Mouse (Mus musculus): ENCODE data around the gene Dtnb. TPM values are rescaled to one million over a fixed set of nuclear protein-coding genes. Genes with fewer than 3 reads are reported as not detected.
A peak's percentile ranks its signal among the peaks of the same experiment; 100 is the strongest.

The Dtnb gene
- total and polyA plus RNA-seq, 2 experiments, result 11.7 to 35.6 TPM

DNA sequence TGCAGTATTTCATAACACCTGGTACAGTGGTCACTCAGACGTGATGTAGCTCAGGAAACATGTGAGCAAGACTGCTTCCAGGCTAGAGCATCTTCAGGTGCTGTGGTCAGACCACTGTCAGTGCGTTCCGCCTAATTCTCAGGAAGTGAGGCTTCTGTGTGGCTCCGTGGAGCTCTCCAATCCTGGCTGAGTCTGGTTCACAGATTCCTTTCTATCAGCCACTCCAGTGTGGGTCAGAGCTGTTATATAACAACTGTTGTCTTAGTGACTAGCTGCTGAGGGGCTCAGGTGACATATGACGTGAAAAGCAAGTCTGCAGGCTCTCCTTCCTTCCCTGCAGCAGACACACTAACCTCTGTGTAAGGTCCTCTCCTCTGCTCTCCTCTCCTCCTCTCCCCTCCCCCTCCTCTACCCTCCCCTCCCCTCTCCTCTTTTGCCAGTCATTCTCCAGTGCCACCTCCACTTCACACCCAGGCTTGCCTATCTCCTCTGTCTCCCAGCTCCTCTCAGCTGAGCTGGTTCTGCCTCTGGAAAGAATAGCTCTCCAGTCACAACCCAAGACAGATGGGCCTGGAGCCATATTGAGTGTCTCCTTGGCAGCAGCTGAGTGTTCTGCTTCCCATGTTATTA is 23.5 kb upstream of the Dtnb start:
- no peak for DNase-seq (ENCODE audit: extremely low read depth, low read depth, low spot score)
- Histone ChIP-seq H3K79me2 (ENCODE audit: control insufficient read depth, insufficient read depth, low read length) (no peaks in the 10 kb centered on the region), H3K27ac (replicated peaks; ENCODE audit: insufficient read depth, low read depth, low read length) (no peak overlapping the region), H3K4me1 (ENCODE audit: control insufficient read depth, insufficient read depth, low read length) (no peaks in the 10 kb centered on the region), H3K4me3 (ENCODE audit: insufficient read depth, low read depth, low read length) (no peak overlapping the region), H3K27me3 (ENCODE audit: control insufficient read depth, insufficient read depth, low read length) (no peaks in the 10 kb centered on the region), H3K9ac (ENCODE audit: low read depth, low read length) (no peak overlapping the region), H3K36me3 (ENCODE audit: control insufficient read depth, insufficient read depth, low read length) (no peaks in the 10 kb centered on the region)
- WGBS, result 76% methylated on average over 5 of the region's 5 CpGs
- TF ChIP-seq CTCF (IDR thresholded peaks at IDR 0.05; ENCODE audit: low read depth, low read length) (no peak), POLR2A (IDR thresholded peaks at IDR 0.05; ENCODE audit: extremely low read depth, insufficient read depth, low read length) (no peak)

DNA sequence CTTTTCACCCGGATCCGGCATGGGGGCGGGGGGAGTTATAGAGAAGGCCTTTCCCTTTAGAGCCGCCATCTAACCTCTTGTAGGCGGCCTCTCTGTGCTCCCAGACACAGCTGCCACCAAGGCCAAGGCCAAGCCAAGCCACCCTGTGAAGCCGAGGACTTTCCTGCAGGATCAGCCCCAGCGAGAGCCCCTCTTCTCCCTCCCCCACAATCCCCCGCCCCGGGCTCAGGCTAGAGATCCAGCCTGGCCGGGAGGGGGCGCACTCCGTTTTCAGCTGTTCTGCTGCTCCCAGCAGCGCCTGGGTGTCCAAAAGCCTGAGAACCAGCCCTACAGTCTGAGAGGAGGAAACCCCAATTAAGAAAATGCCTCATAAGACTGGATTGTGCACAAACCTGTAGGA is 21.9 kb upstream of the Dtnb start:
- 31% methylated on average over 13 of the region's 13 CpGs for WGBS
- Histone ChIP-seq H3K4me1 (ENCODE audit: control insufficient read depth, insufficient read depth, low read length) (no peaks in the 10 kb centered on the region), H3K4me3 (ENCODE audit: insufficient read depth, low read depth, low read length) (no peak overlapping the region), H3K36me3 (ENCODE audit: control insufficient read depth, insufficient read depth, low read length) (no peaks in the 10 kb centered on the region), H3K27ac (replicated peaks; ENCODE audit: insufficient read depth, low read depth, low read length) (no peak overlapping the region), H3K79me2 (ENCODE audit: control insufficient read depth, insufficient read depth, low read length) (no peaks in the 10 kb centered on the region), H3K27me3 (ENCODE audit: control insufficient read depth, insufficient read depth, low read length) (no peaks in the 10 kb centered on the region), H3K9ac (ENCODE audit: low read depth, low read length) (no peak overlapping the region)
- no peak for DNase-seq (ENCODE audit: extremely low read depth, low read depth, low spot score)
- no peak for TF ChIP-seq POLR2A (IDR thresholded peaks at IDR 0.05; ENCODE audit: extremely low read depth, insufficient read depth, low read length)
- peak; percentile 27; the same call in 1 of the 2 replicates for TF ChIP-seq CTCF (IDR thresholded peaks at IDR 0.05; ENCODE audit: low read depth, low read length)

DNA sequence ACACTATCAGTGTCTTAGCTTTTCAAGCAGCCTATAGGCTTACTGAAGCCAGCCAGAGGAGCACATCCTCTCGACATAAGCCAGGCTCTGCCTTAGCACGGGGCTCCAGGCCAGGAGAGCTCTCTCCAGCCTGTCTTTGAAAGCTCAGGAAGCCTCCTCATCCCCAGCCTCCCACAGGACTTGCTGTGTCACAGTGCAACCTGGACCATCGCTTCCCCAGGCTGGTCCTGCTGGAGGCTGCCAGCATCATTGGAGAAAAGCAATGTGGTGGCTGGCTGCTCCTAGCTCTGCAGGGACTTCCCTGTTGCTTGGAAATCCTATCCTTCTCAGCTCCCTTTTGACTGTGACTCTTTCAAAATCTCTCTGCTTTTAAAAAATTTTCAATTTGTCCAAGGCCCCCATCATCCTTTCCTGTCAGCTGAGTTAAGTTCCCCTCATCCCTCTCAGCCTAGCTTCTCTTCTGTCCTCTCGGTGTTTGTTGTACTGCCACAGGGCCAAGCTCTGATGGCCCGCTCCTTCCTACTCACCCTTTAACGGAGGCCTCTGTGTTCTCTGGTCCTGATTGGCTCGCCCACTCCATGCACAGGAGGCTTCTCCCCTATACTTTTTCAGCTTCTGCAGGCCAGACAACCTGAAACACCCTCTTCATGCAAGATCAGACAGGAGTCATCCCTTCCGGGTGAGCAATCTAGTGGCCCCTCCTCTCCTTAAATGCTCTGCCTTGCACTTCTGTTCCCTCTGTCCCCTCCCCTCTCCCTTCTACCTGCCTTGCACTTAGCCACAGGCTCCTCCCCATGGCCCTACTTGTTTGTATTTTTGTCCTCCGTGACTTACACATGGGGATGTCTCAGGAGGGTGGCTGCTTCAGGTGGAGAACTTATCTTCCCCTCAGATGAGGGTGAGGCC is 14.5 kb upstream of the Dtnb start:
- H3K36me3 ChIP-seq (ENCODE audit: control insufficient read depth, insufficient read depth, low read length), result no peaks in the 10 kb centered on the region
- WGBS, result 79% methylated on average over 9 of the region's 9 CpGs
- TF ChIP-seq POLR2A (IDR thresholded peaks at IDR 0.05; ENCODE audit: extremely low read depth, insufficient read depth, low read length) (no peak), CTCF (IDR thresholded peaks at IDR 0.05; ENCODE audit: low read depth, low read length) (no peak)
- DNase-seq (ENCODE audit: extremely low read depth, low read depth, low spot score), result no peak
- no peak overlapping the region for H3K4me3 ChIP-seq (ENCODE audit: insufficient read depth, low read depth, low read length)
- no peaks in the 10 kb centered on the region for H3K79me2 ChIP-seq (ENCODE audit: control insufficient read depth, insufficient read depth, low read length)
- H3K27me3 ChIP-seq (ENCODE audit: control insufficient read depth, insufficient read depth, low read length), result no peaks in the 10 kb centered on the region
- H3K27ac ChIP-seq (replicated peaks; ENCODE audit: insufficient read depth, low read depth, low read length), result no peak overlapping the region
- no peak overlapping the region for H3K9ac ChIP-seq (ENCODE audit: low read depth, low read length)
- H3K4me1 ChIP-seq (ENCODE audit: control insufficient read depth, insufficient read depth, low read length), result no peaks in the 10 kb centered on the region

DNA sequence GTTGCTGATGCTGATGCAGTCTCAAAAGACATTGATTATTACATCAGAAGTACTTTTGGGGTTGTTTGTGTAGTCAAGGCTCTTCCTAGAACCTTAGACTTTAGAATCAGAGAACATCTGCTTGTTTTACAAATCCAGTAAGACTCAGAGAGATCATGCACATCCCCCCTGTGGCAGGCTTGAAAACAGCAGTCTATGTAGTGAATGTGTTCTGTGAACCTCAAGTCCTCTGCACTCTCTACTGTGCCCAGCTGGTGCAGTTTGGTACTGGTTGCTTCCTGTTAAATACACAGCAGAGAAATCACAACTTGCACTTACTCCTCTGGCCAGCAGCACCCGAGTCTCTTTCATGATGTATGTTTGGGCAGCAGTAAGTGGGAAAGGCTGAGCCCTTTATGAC is 11.6 kb upstream of the Dtnb start:
- Histone ChIP-seq H3K4me1 (ENCODE audit: control insufficient read depth, insufficient read depth, low read length) (no peaks in the 10 kb centered on the region), H3K79me2 (ENCODE audit: control insufficient read depth, insufficient read depth, low read length) (no peaks in the 10 kb centered on the region), H3K36me3 (ENCODE audit: control insufficient read depth, insufficient read depth, low read length) (no peaks in the 10 kb centered on the region), H3K4me3 (ENCODE audit: insufficient read depth, low read depth, low read length) (no peak overlapping the region), H3K27me3 (ENCODE audit: control insufficient read depth, insufficient read depth, low read length) (no peaks in the 10 kb centered on the region), H3K27ac (replicated peaks; ENCODE audit: insufficient read depth, low read depth, low read length) (no peak overlapping the region), H3K9ac (ENCODE audit: low read depth, low read length) (no peak overlapping the region)
- DNase-seq (ENCODE audit: extremely low read depth, low read depth, low spot score), result no peak
- WGBS, result 41% methylated on average over 1 of the region's 1 CpGs
- TF ChIP-seq CTCF (IDR thresholded peaks at IDR 0.05; ENCODE audit: low read depth, low read length) (peak; percentile 34), POLR2A (IDR thresholded peaks at IDR 0.05; ENCODE audit: extremely low read depth, insufficient read depth, low read length) (no peak)

DNA sequence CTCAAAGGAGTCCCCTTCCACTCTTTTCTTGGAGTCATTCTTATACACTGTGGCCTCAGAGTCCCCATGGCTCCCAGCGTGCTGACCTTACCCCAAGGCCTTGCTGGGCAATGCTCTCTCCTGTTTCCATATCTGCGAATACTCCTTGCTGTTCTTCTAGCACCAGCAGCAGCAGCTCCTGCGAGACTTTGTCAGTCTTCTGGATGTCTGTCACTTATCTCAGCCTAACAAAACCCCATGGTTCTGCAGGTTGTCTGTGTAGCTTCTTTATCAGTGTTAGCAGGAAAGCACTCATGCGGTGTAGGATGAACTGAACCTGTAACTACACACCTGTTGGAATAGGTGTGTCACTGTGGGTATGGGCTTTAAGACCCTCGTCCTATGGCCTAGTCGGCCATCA is 11.1 kb upstream of the Dtnb start:
- H3K27me3 ChIP-seq (ENCODE audit: control insufficient read depth, insufficient read depth, low read length), result no peaks in the 10 kb centered on the region
- H3K36me3 ChIP-seq (ENCODE audit: control insufficient read depth, insufficient read depth, low read length), result no peaks in the 10 kb centered on the region
- no peak overlapping the region for H3K27ac ChIP-seq (replicated peaks; ENCODE audit: insufficient read depth, low read depth, low read length)
- no peaks in the 10 kb centered on the region for H3K4me1 ChIP-seq (ENCODE audit: control insufficient read depth, insufficient read depth, low read length)
- no peak overlapping the region for H3K4me3 ChIP-seq (ENCODE audit: insufficient read depth, low read depth, low read length)
- no peak overlapping the region for H3K9ac ChIP-seq (ENCODE audit: low read depth, low read length)
- 88% methylated on average over 6 of the region's 6 CpGs for WGBS
- H3K79me2 ChIP-seq (ENCODE audit: control insufficient read depth, insufficient read depth, low read length), result no peaks in the 10 kb centered on the region
- TF ChIP-seq CTCF (IDR thresholded peaks at IDR 0.05; ENCODE audit: low read depth, low read length) (no peak), POLR2A (IDR thresholded peaks at IDR 0.05; ENCODE audit: extremely low read depth, insufficient read depth, low read length) (no peak)
- DNase-seq (ENCODE audit: extremely low read depth, low read depth, low spot score), result no peak

DNA sequence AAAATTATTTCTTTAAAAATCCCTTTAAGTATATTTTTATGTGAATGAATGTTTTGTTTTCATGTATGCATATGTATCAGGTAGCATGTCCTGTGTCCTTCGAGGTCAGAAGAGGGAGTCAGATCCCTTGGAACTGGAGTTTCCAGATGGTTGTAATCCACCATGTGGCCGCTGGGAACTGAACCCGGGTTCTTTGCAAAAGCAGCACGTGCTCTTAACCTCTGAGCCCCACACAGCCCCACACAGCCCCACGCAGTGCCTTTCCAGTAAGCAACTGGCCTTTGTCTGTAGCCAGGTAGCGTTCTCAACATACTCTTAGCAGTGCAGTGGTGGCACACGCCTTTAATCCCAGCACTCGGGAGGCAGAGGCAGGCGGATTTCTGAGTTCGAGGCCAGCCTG is 9.4 kb upstream of the Dtnb start:
- no peak for TF ChIP-seq CTCF (IDR thresholded peaks at IDR 0.05; ENCODE audit: low read depth, low read length)
- TF ChIP-seq POLR2A (IDR thresholded peaks at IDR 0.05; ENCODE audit: extremely low read depth, insufficient read depth, low read length), result no peak

More for the DNA sequence above, 9.4 kb upstream of the Dtnb start:
- H3K27ac ChIP-seq (replicated peaks; ENCODE audit: insufficient read depth, low read depth, low read length), result no peak overlapping the region
- H3K4me3 ChIP-seq (ENCODE audit: insufficient read depth, low read depth, low read length), result no peak overlapping the region
- 93% methylated on average over 10 of the region's 10 CpGs for WGBS
- H3K27me3 ChIP-seq (ENCODE audit: control insufficient read depth, insufficient read depth, low read length), result no peaks in the 10 kb centered on the region
- no peaks in the 10 kb centered on the region for H3K4me1 ChIP-seq (ENCODE audit: control insufficient read depth, insufficient read depth, low read length)
- H3K79me2 ChIP-seq (ENCODE audit: control insufficient read depth, insufficient read depth, low read length), result no peaks in the 10 kb centered on the region
- H3K9ac ChIP-seq (ENCODE audit: low read depth, low read length), result no peak overlapping the region
- DNase-seq (ENCODE audit: extremely low read depth, low read depth, low spot score), result no peak
- H3K36me3 ChIP-seq (ENCODE audit: control insufficient read depth, insufficient read depth, low read length), result no peaks in the 10 kb centered on the region

Measured in liver, adult 2 months (tissue).